Mouse (Mus musculus): ENCODE data around the gene Iqch. TPM values are rescaled to one million over a fixed set of nuclear protein-coding genes. Genes with fewer than 3 reads are reported as not detected.

Iqch gene
- 0.18 TPM for total RNA-seq (2023)

DNA sequence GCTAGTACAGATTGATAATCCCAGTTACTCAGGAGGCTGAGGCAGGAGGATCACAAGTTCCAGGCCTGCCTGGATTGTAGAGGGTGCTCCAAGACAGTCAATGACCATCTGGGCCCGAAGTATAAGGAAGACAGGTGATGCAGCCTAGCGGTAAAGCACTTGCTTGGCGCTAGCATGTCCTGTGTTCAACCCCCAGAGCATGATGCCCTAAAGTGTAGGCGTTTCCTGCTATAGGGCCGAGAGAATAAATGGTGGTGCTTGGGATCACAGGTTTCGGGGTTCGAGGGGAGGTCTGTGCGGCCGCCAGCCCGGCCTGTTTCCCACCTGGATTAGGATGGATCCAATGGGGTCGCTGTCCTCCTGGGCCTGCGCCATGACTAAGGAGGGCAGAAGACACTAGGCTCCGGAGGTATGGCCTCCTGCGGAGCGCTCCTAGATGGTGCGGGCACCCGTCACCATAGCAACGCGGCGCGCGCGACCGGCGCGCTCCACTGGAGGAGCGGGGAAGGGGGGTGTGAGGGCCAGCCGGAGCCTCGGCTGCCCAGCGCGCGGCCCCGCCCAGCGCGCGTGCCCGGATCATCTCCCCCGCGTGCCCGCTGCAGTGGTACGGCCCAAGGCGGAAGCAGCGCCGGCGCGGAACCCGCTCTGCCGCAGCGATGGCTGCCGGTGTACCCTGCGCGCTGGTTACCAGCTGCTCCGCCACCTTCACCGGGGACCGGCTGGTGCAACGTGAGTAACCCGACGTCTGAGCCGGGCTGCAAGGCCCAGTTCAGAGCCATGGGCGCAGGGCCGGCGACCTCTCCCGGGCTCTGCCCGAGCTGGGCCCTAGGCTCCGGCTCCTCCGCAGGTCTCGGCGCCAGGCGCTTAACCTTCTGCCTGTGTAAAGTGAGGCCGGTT, at the start of gene Iqch, which contains the start of gene Aagab:
Gene Iqch, minus strand, starts transcription at position 451 of the 897 bp plus-strand sequence.
Gene Aagab, plus strand, starts transcription at position 618 of the 897 bp plus-strand sequence.

GRCm38 (mm10) chr9:63398611-63399462, 203.5 kb downstream of the Iqch start, which contains the start of gene 2300009A05Rik:
Gene 2300009A05Rik, minus strand, starts transcription at chr9:63399246.

GRCm38 (mm10) chr9:63377270-63378142, 224.8 kb downstream of the Iqch start, which contains the start of gene Map2k5:
Gene Map2k5, minus strand, starts transcription at chr9:63377902.

Other genes with a start within 250 kb of the Iqch start
- 33.9 TPM for gene Map2k5, start 224.6 kb downstream of the Iqch start, total RNA-seq (2023)
- gene 2300009A05Rik, start 203.2 kb downstream of the Iqch start, total RNA-seq (2023) = 20.4 TPM
- gene Aagab, start 167 bp upstream of the Iqch start, total RNA-seq (2023) = 26.3 TPM
- 44.5 TPM for gene Smad3, start 155.5 kb upstream of the Iqch start, total RNA-seq (2023)